Mouse (Mus musculus) myocyte (in vitro differentiated cells): ENCODE measurements at regions not wholly inside any gene's neighbourhood (a gene's known extent, or its start where the extent isn't known, plus 50 kb on each side); places are given as distances from the start of the nearest gene placed in this dataset.

Source experiments
- CEBPB ChIP-seq: IDR thresholded peaks from 2 replicates; pipeline ENCODE4 v1.6.1; 2011; ENCODE audit warnings: mild to moderate bottlenecking, moderate library complexity; ENCODE audit not compliant: poor library complexity, insufficient read depth, severe bottlenecking
- E2F4 ChIP-seq: IDR thresholded peaks from one replicate; pipeline ENCODE4 v1.6.1; 2011; ENCODE audit warnings: mild to moderate bottlenecking, control low read depth, moderate library complexity; ENCODE audit not compliant: insufficient read depth
- MAX ChIP-seq: IDR thresholded peaks from one replicate; pipeline ENCODE4 v1.6.1; 2011; ENCODE audit warnings: low read depth, mild to moderate bottlenecking, control low read depth
- MYOD1 ChIP-seq, 3 experiments: IDR thresholded peaks; one replicate each; pipeline ENCODE4 v1.6.1; 2011; ENCODE audit warnings: control low read depth in 2 of 3, low read depth in 2 of 3, mild to moderate bottlenecking in 2 of 3, moderate library complexity in 1 of 3; ENCODE audit not compliant: insufficient read length in 2 of 3, control insufficient read depth in 1 of 3
- POLR2A ChIP-seq: IDR thresholded peaks from one replicate; pipeline ENCODE4 v1.6.1; 2011; ENCODE audit warnings: low read depth, mild to moderate bottlenecking, control low read depth, moderate library complexity; ENCODE audit not compliant: insufficient read length
- POLR2AphosphoS2 ChIP-seq: IDR thresholded peaks from one replicate; pipeline ENCODE4 v1.6.1; 2011; ENCODE audit warnings: low read depth, control low read depth; ENCODE audit not compliant: insufficient read length
- SRF ChIP-seq: IDR thresholded peaks from one replicate; pipeline ENCODE4 v1.6.1; 2011; ENCODE audit warnings: low read depth; ENCODE audit not compliant: control insufficient read depth, insufficient read length
- TCF12 ChIP-seq: IDR thresholded peaks from one replicate; pipeline ENCODE4 v1.6.1; 2011; ENCODE audit warnings: mild to moderate bottlenecking, control low read depth; ENCODE audit not compliant: poor library complexity, insufficient read depth, severe bottlenecking
- TCF3 ChIP-seq: IDR thresholded peaks from one replicate; pipeline ENCODE4 v1.6.1; 2011; ENCODE audit warnings: low read depth, control low read depth; ENCODE audit not compliant: insufficient read length
- USF1 ChIP-seq: IDR thresholded peaks from one replicate; pipeline ENCODE4 v1.6.1; 2011; ENCODE audit warnings: low read depth, mild to moderate bottlenecking, control low read depth, moderate library complexity

- TF ChIP-seq MYOD1 (IDR thresholded peaks at IDR 0.05; ENCODE audit: control insufficient read depth in 1 of 3, insufficient read length in 2 of 3, low read depth in 2 of 3): no peak
- no peak for TF ChIP-seq CEBPB
- TF ChIP-seq POLR2A: no peak
- no peak for TF ChIP-seq SRF
- no peak for TF ChIP-seq MAX
- no peak for TF ChIP-seq E2F4
- TF ChIP-seq TCF12: no peak
- TF ChIP-seq POLR2AphosphoS2: no peak
- no peak for TF ChIP-seq USF1
- TF ChIP-seq TCF3: no peak
Measured at GRCm38 (mm10) chr6:31129170-31129569, 170.3 kb upstream of the Klf14 start.
